Mouse (Mus musculus): Measurements from ENCODE around the gene Znhit1. TPM values are rescaled to one million over a fixed set of nuclear protein-coding genes. Genes with fewer than 3 reads are reported as not detected.

Znhit1 gene
- total RNA-seq (2021) = 10 to 100 TPM; 39.8 to 41.8 TPM
- long read RNA-seq, experiment 1, transcript Znhit1-202 (5 exons, 740 nt) = major isoform, 10 of 24 reads
- long read RNA-seq, experiment 1, transcript Znhit1-206 (5 exons, 1,208 nt) = minor isoform, 8 of 24 reads
- long read RNA-seq, experiment 1, partial matches to known transcripts = 0 of 24 reads
- long read RNA-seq, experiment 1, other reads (novel, unspliced or antisense) = 4 of 24 reads
- long read RNA-seq, experiment 2, transcript Znhit1-206 (5 exons, 1,208 nt) = minor isoform, 5 of 16 reads
- long read RNA-seq, experiment 2, transcript Znhit1-202 (5 exons, 740 nt) = major isoform, 8 of 16 reads
- long read RNA-seq, experiment 2, partial matches to known transcripts = 1 of 16 reads
- long read RNA-seq, experiment 2, other reads (novel, unspliced or antisense) = 0 of 16 reads

- no peak for DNase-seq
Observed at GRCm38 (mm10) chr5:136987934-136988271, at the start of gene Znhit1. Znhit1 (minus strand) TSS chr5:136988021.

DNA sequence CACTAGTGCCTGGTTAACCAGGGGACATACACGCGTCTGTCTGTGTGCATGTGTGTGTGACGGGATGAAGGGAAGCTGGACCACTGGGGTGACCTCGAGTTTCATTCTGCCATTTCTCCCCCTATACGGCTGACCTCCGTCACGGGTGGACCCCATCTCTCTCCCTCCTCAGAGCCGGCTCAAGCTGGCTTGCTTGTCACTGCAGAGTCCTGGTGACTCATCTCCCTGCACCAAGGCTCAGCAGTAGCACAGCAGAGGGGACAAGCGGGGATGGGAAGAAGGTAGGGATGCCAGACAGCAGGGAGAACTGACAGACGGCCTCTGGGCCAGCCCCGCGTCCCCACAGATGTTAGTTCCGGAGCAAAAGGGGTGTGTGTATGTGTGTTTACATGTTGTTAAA is 48.4 kb upstream of the Znhit1 start:
- DNase-seq = no peak

- DNase-seq = peak; percentile 82
Observed at GRCm38 (mm10) chr5:137032641-137033074, 44.8 kb upstream of the Znhit1 start.

GRCm38 (mm10) chr5:137032033-137032421 is 44.2 kb upstream of the Znhit1 start:
- DNase-seq = peak; percentile 19

GRCm38 (mm10) chr5:137031076-137032032 is 43.5 kb upstream of the Znhit1 start:
- DNase-seq = peak; percentile 51

DNA sequence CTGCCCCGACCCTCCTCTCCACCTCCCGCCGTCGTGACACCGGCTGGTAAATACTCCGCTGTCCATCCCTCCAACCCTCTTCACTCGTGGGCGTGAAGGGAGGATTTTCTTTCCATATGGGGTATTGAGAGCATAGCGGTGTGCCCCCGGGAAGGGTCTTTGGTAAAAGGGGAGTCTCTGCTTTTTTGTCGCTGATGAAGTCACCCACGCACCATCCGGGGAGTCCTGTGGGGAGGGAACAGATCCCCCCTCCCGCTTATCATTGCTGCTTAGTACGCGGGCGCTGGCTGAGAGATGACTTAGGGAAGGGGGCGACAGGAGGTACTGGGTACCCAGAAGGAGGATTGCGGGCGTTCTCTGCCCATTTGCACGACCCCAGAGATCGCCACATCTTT is 42.6 kb upstream of the Znhit1 start:
- DNase-seq = no peak

DNA sequence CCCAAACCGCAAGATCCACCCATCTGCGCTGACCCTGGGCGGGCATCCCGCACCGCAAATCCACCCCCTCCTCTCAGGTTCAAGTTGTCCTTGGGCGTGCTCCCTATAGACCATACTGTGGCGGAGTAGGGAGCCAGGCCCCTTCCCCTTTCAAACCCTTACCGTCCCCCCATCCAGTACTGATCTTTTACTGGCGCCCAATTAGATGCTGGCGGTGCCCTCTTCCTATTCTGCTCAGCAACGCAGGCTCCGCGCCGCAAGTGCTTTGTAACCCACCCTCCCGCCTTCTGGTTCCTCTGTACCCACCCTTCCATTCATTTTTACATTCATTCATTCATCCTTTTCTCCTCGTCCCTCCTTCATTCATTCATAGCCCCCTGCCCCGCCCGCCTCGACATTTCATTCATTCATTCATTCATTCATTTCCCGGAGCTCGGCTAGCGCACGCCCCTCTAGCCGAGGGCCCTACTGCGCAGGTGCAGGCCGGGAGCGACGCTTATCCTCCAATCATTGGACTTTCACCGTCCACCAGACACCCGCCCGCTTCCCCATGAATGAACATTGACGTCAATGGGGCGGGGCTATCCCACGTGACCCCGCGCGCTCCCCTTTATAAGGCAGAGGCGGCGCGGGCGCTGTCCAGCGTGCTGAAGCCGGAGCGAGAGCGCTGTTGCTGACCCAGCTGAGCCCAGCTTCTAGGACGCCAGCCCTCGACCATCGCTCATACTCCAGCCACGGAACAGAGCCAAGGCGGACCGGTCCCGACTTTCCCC is 42.0 kb upstream of the Znhit1 start:
- peak; percentile 99 for DNase-seq

DNA sequence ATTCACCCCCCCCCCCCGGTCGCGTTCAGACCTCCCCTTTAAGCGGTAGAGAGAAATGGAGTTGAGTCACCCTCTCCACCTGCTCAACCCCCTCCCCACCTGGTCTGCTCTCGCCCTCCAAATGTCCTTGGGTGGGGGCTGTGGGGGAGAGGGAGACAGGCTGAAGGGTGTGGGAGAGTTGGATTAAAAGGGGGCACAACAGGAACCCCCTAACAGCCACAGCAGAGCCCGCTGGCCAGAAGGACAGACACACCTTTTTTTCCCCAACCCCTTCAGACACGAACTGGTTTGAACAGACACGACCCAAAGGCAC is 41.4 kb upstream of the Znhit1 start:
- no peak for DNase-seq

DNA sequence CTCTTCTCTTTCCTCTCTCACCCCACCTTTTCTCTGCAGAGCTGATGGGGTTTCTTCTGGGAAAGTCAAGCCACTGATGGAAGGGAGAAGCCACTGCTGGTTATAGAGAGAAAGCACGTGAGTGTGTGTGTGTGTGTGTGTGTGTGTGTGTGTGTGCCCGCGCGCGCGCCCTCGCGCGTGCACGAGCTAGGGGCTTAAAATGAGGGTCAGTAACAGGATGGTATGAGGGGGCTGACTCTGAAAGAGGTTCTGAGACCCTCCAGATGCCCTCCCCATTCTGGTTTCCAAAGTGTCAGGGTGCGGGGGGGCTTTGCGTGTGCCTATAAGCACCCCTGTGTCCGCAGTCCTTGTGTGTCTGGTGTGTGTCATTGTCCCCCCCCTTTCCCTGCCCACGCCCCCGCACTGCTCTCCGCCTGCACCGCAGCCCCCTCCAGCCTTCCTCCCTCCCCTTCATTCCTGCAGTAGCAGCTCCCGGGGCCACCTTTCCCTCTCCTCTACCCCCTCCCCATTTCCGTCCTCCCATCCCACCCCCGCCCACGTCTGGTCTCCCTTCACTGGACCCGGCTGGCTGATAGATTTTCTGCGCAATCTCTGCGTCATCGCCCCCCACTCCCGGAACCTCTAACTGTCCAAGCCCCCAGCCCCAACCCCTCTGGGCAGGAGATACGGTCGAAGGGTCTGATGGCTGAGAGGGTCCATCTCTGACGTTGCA is 40.9 kb upstream of the Znhit1 start:
- no peak for DNase-seq

DNA sequence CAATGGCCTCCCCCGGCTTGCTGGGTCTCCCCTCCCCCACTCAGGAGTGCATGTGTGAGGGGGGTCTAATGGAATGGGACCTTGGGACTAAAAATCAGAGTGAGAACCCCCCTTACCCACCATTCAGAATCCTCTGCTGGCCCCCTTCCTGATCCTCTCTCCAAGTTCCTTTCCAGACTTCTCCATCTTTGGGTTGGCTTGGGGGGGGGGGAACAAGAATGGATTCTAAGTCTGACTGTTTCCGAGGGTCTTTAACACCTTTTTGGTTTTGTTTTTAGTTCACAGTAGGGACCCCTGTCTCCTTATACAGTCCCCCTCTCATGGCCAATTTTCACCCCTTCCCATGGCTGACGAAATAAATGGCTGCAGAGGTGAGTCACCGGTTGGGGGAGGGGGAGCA is 38.3 kb upstream of the Znhit1 start, which contains the start of gene Vgf:
TSS of gene Vgf (plus strand) at position 301 of the 400 bp plus-strand sequence.
- no peak for DNase-seq

GRCm38 (mm10) chr5:137025132-137025531 is 37.3 kb upstream of the Znhit1 start:
- DNase-seq = peak; percentile 88

DNA sequence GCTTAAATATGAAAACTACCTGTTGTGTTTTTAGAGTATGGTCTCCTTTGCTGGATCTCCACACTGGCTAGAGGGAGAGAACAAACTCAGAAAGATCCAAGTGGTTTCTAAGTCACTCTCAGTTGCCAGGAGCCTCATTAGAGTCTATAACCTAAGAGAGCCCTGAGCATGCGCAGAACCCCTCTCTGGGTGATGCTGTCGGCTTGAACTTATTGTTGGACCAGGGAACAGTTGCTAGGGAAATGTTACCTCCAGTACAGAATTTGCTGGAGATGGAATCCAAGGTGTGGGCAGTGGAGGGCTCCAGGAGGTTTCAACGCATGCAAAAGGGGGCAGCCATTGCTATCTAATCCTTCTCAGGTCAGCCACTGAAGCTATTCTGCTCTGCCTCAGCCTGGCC is 36.5 kb upstream of the Znhit1 start:
- no peak for DNase-seq

- DNase-seq = no peak
Observed at GRCm38 (mm10) chr5:137015913-137016312, 28.1 kb upstream of the Znhit1 start.

- no peak for DNase-seq
Observed at GRCm38 (mm10) chr5:137012401-137012950, 24.7 kb upstream of the Znhit1 start.

GRCm38 (mm10) chr5:137009988-137010387 is 22.2 kb upstream of the Znhit1 start:
- DNase-seq = peak; percentile 60

DNA sequence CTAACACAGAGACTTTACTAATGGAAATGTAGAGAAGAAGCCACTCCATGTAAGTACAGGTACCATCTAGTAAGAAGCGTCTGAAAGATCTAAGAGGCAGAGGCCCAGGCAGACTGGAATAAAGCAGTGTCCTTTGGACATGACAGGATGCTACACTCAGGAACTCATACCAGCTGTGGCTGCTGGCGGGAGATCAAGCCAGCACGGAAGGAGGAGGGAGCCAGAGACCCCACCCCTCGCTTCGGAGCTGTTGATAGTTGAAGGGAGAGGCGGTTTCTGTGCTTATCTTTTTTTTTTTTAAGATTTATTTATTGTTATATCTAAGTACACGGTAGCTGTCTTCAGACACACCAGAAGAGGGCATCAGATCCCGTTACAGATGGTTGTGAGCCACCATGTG is 19.5 kb upstream of the Znhit1 start:
- no peak for DNase-seq

DNA sequence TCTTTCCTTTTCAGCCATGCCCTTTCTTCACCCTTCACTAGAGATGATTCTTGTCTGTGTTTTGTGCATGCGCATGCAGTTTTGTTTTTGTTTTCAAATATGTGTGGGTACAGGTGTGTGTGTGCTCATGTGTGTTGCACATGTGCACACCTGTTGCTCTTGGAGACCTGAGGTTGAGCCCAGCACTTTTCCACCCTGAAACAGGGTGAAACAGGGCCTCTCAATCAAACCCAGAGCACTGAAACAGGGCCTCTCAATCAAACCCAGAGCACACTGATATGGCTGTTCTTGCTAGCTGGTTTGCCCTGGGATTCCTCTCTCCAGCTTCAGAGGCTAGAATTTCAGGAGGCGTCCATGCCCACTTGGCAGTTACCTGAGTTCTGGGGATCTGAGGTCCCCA is 12.8 kb upstream of the Znhit1 start:
- no peak for DNase-seq

DNA sequence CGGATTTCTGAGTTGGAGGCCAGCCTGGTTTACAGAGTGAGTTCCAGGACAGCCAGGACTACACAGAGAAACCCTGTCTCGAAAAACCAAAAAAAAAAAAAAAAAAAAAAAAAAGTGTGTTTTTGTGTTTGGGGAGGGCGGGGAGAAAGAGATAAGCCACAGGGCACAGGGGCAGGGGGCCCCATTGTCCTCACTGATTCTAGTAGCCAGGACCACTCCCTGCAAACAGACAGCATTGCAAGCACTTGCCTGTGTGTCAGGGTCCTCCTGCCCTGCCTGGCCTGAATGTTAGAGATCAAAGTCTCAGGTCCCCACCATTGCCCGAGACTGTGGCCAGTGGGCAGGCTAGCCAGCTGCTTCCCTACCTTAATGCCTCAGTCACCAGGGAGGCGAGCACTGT is 11.6 kb upstream of the Znhit1 start:
- no peak for DNase-seq

DNA sequence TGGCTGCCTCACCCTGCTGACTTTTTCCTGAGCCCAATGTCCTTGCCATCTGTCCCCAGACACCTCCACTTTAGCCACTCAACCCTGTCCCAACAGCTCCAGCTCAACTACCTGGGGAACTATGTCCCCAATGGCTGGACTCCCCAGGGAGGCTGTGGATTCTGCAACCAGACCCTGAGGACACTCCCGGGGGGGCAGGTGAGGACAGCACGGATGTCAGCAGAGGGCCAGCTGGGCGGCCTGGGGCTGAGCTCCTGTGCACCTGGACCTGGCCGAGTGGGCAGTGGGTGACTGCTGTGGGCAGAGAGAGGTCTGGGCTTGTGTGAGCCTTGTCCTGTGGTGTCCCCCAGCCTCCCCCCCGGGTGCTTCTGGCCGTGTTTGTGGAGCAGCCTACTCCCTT is 2.0 kb upstream of the Znhit1 start:
- DNase-seq = no peak

- peak; percentile 38 for DNase-seq
Observed at GRCm38 (mm10) chr5:136988420-136988819, 599 bp upstream of the Znhit1 start.

DNA sequence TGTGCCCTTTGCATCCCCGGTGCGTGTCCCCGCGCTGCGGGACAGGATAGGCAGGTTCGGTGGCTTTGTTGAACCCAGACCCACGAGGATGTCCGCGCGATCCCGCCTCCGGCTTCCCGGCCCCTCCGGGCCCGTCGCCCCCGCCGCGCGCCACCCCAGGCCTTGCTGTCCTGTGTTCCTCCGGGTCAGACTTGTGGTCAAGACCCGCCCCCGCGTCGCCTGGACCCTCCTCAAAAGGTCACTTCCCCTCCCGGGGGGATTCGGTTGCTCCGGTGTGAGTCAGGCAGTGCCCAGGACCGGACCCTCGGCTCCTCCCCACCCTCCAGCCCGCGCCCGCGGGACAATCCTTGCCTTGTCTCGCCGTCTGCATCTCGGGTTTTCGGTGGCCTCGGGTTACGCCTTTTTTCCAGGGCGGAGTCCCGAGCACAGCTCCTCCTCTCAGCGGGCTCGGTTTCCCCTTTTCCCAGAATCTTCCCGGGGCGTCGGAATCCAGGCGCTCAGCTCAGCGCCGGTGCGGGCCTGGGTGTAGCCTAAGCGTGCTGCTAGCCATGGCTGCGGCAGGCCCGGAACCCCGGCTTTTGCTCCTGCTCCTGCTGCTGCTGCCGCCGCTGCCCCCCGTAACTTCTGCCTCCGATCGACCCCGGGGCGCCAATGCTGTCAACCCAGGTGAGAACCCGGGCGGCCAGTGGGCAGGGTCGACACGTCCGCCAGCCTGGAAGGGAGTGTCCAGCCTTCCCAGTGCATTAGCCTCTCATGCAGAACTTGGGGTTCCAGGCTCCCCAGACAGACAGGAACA is 485 bp downstream of the Znhit1 start:
- DNase-seq = peak; percentile 74

Data from gastrocnemius, postnatal 10 days (tissue).